Mouse (Mus musculus): Measurements from ENCODE around the gene Dvl3.

DNA sequence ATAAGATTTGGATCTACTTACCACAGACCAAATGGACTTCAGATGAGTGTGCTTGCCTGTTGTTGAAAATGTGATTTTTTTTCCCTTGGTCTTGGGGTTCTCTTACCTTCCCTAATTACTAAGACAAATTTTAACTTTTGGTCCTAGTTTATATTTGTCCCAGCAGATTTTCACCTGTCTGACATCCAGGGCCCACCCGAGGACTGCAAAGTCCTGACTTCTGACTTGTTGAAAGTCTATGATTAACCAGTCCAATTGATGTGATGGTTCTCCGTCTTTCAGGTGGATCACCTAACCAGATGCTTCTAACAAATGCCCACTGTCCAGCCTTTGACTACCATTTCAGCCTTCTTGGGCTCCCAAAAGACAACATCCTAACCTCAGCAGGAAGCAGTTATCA lies 45.8 kb upstream of the Dvl3 start:
- TF ChIP-seq CTCF (IDR thresholded peaks at IDR 0.05; ENCODE audit: borderline replicate concordance, insufficient read depth, low read depth, low read length): no peak
- TF ChIP-seq POLR2A (IDR thresholded peaks at IDR 0.05; ENCODE audit: borderline replicate concordance, insufficient read depth, low read length): no peak
